Mouse (Mus musculus): ENCODE data around the gene Slc35f1. TPM values are rescaled to one million over a fixed set of nuclear protein-coding genes. Genes with fewer than 3 reads are reported as not detected.

Gene Slc35f1
- total RNA-seq (2021): 10 to 100 TPM; 60.0 to 61.3 TPM
- long read RNA-seq, partial matches to known transcripts: 0 of 8 reads
- long read RNA-seq, other reads (novel, unspliced or antisense): 8 of 8 reads

- peak; percentile 87 to 92 for DNase-seq (ENCODE audit: low spot score in 2 of 2)
Measured at GRCm38 (mm10) chr10:52690334-52690991, at the start of gene Slc35f1. Gene Slc35f1 (plus strand): TSS chr10:52690533.

- DNase-seq (ENCODE audit: low spot score in 2 of 2): no peak
Measured at GRCm38 (mm10) chr10:52671234-52671633, 19.1 kb upstream of the Slc35f1 start.

- DNase-seq (ENCODE audit: low spot score in 2 of 2): peak; percentile 49 to 67
Measured at GRCm38 (mm10) chr10:52690992-52691731, 829 bp downstream of the Slc35f1 start.

- DNase-seq (ENCODE audit: low spot score in 2 of 2): no peak
Measured at GRCm38 (mm10) chr10:52703688-52704087, 13.4 kb downstream of the Slc35f1 start.

- DNase-seq (ENCODE audit: low spot score in 2 of 2): peak; percentile 64 to 72
Measured at GRCm38 (mm10) chr10:52704101-52705051, 14.0 kb downstream of the Slc35f1 start.

- no peak for DNase-seq (ENCODE audit: low spot score in 2 of 2)
Measured at GRCm38 (mm10) chr10:52709482-52709881, 19.1 kb downstream of the Slc35f1 start.

- DNase-seq (ENCODE audit: low spot score in 2 of 2): no peak
Measured at GRCm38 (mm10) chr10:52712166-52712565, 21.8 kb downstream of the Slc35f1 start.

- DNase-seq (ENCODE audit: low spot score in 2 of 2): no peak
Measured at GRCm38 (mm10) chr10:52714557-52714956, 24.2 kb downstream of the Slc35f1 start.

- DNase-seq (ENCODE audit: low spot score in 2 of 2): no peak
Measured at GRCm38 (mm10) chr10:52715146-52715545, 24.8 kb downstream of the Slc35f1 start.

GRCm38 (mm10) chr10:52718199-52718917 lies 28.0 kb downstream of the Slc35f1 start:
- no peak for DNase-seq (ENCODE audit: low spot score in 2 of 2)

- DNase-seq (ENCODE audit: low spot score in 2 of 2): no peak
Measured at GRCm38 (mm10) chr10:52726674-52727073, 36.3 kb downstream of the Slc35f1 start.

GRCm38 (mm10) chr10:52742671-52743379 lies 52.5 kb downstream of the Slc35f1 start:
- peak; percentile 49 to 66 for DNase-seq (ENCODE audit: low spot score in 2 of 2)

GRCm38 (mm10) chr10:52743831-52744230 lies 53.5 kb downstream of the Slc35f1 start:
- DNase-seq (ENCODE audit: low spot score in 2 of 2): no peak

GRCm38 (mm10) chr10:52748028-52748597 lies 57.8 kb downstream of the Slc35f1 start:
- no peak for DNase-seq (ENCODE audit: low spot score in 2 of 2)

GRCm38 (mm10) chr10:52755949-52756679 lies 65.8 kb downstream of the Slc35f1 start:
- DNase-seq (ENCODE audit: low spot score in 2 of 2): no peak

- no peak for DNase-seq (ENCODE audit: low spot score in 2 of 2)
Measured at GRCm38 (mm10) chr10:52757496-52758260, 67.3 kb downstream of the Slc35f1 start.

GRCm38 (mm10) chr10:52758589-52758988 lies 68.3 kb downstream of the Slc35f1 start:
- DNase-seq (ENCODE audit: low spot score in 2 of 2): no peak

- DNase-seq (ENCODE audit: low spot score in 2 of 2): no peak
Measured at GRCm38 (mm10) chr10:52760527-52760926, 70.2 kb downstream of the Slc35f1 start.
